Mouse (Mus musculus): Measurements from ENCODE around the gene Efnb3. TPM values are rescaled to one million over a fixed set of nuclear protein-coding genes. Genes with fewer than 3 reads are reported as not detected.
A peak's percentile ranks its signal among the peaks of the same experiment; 100 is the strongest.

Gene Efnb3
- polyA plus RNA-seq, 1 experiment from 2014 or later: 165 TPM

GRCm38 (mm10) chr11:69603516-69603915, 43.5 kb upstream of the Efnb3 start:
- Histone ChIP-seq H3K27me3 (ENCODE audit: control insufficient read depth, insufficient read depth, low read depth, low read length) (no peaks in the 10 kb centered on the region), H3K4me2 (ENCODE audit: low read length) (peak overlapping the region; percentile 76), H3K27ac (ENCODE audit: low read length) (no peak overlapping the region), H3K4me3 (ENCODE audit: low read depth, low read length) (0 out of 2 replicates have a peak overlapping the region, but pooled peaks have one; percentile 7), H3K9ac (ENCODE audit: low read depth, low read length) (no peak overlapping the region), H3K9me3 (replicated peaks; ENCODE audit: control insufficient read depth, low read length, poor library complexity, severe bottlenecking) (no peaks in the 10 kb centered on the region), H3K4me1 (ENCODE audit: control insufficient read depth, insufficient read depth, low read length) (peaks cover 21% of the 10 kb centered on the region), H3K36me3 (ENCODE audit: control insufficient read depth, insufficient read depth, low read length) (peaks cover 7% of the 10 kb centered on the region)
- WGBS: 93% methylated on average over 8 of the region's 8 CpGs
- ATAC-seq: no peak

- WGBS: 85% methylated on average over 3 of the region's 3 CpGs
- Histone ChIP-seq H3K4me1 (ENCODE audit: control insufficient read depth, insufficient read depth, low read length) (peaks cover 21% of the 10 kb centered on the region), H3K27ac (ENCODE audit: low read length) (no peak overlapping the region), H3K9ac (ENCODE audit: low read depth, low read length) (no peak overlapping the region), H3K4me3 (ENCODE audit: low read depth, low read length) (no peak overlapping the region), H3K36me3 (ENCODE audit: control insufficient read depth, insufficient read depth, low read length) (peaks cover 7% of the 10 kb centered on the region), H3K9me3 (replicated peaks; ENCODE audit: control insufficient read depth, low read length, poor library complexity, severe bottlenecking) (no peaks in the 10 kb centered on the region), H3K4me2 (ENCODE audit: low read length) (no peak overlapping the region), H3K27me3 (ENCODE audit: control insufficient read depth, insufficient read depth, low read depth, low read length) (no peaks in the 10 kb centered on the region)
- ATAC-seq: no peak
Measured at GRCm38 (mm10) chr11:69601768-69602167, 41.8 kb upstream of the Efnb3 start.

- H3K27ac ChIP-seq (ENCODE audit: low read length): peak overlapping the region; percentile 23; the same call in 1 of the 2 replicates
Measured at GRCm38 (mm10) chr11:69600098-69600497, 40.1 kb upstream of the Efnb3 start.

GRCm38 (mm10) chr11:69599436-69599835, 39.4 kb upstream of the Efnb3 start:
- Histone ChIP-seq H3K27ac (ENCODE audit: low read length) (0 out of 2 replicates have a peak overlapping the region, but pooled peaks have one; percentile 14), H3K4me3 (ENCODE audit: low read depth, low read length) (no peak overlapping the region), H3K9ac (ENCODE audit: low read depth, low read length) (no peak overlapping the region), H3K9me3 (replicated peaks; ENCODE audit: control insufficient read depth, low read length, poor library complexity, severe bottlenecking) (no peaks in the 10 kb centered on the region), H3K4me1 (ENCODE audit: control insufficient read depth, insufficient read depth, low read length) (peaks cover 16% of the 10 kb centered on the region), H3K4me2 (ENCODE audit: low read length) (no peak overlapping the region), H3K36me3 (ENCODE audit: control insufficient read depth, insufficient read depth, low read length) (peaks cover 7% of the 10 kb centered on the region), H3K27me3 (ENCODE audit: control insufficient read depth, insufficient read depth, low read depth, low read length) (no peaks in the 10 kb centered on the region)
- WGBS: 12% methylated on average over 9 of the region's 9 CpGs
- ATAC-seq: no peak

More at GRCm38 (mm10) chr11:69600098-69600497, 40.1 kb upstream of the Efnb3 start:
- Histone ChIP-seq H3K9ac (ENCODE audit: low read depth, low read length) (no peak overlapping the region), H3K36me3 (ENCODE audit: control insufficient read depth, insufficient read depth, low read length) (peaks cover 7% of the 10 kb centered on the region), H3K27me3 (ENCODE audit: control insufficient read depth, insufficient read depth, low read depth, low read length) (no peaks in the 10 kb centered on the region), H3K9me3 (replicated peaks; ENCODE audit: control insufficient read depth, low read length, poor library complexity, severe bottlenecking) (no peaks in the 10 kb centered on the region), H3K4me2 (ENCODE audit: low read length) (no peak overlapping the region), H3K4me3 (ENCODE audit: low read depth, low read length) (no peak overlapping the region), H3K4me1 (ENCODE audit: control insufficient read depth, insufficient read depth, low read length) (peaks cover 17% of the 10 kb centered on the region)
- ATAC-seq: peak; percentile 31; the same call in 1 of the 2 replicates
- WGBS: 13% methylated on average over 6 of the region's 6 CpGs

GRCm38 (mm10) chr11:69594853-69595252, 34.8 kb upstream of the Efnb3 start:
- H3K4me2 ChIP-seq (ENCODE audit: low read length): no peak overlapping the region
- no peaks in the 10 kb centered on the region for H3K9me3 ChIP-seq (replicated peaks; ENCODE audit: control insufficient read depth, low read length, poor library complexity, severe bottlenecking)
- H3K4me1 ChIP-seq (ENCODE audit: control insufficient read depth, insufficient read depth, low read length): no peaks in the 10 kb centered on the region; the same call in 1 of the 2 replicates
- H3K27me3 ChIP-seq (ENCODE audit: control insufficient read depth, insufficient read depth, low read depth, low read length): no peaks in the 10 kb centered on the region
- H3K4me3 ChIP-seq (ENCODE audit: low read depth, low read length): no peak overlapping the region
- WGBS: 99% methylated on average over 6 of the region's 6 CpGs
- H3K27ac ChIP-seq (ENCODE audit: low read length): no peak overlapping the region
- no peak for ATAC-seq
- H3K9ac ChIP-seq (ENCODE audit: low read depth, low read length): no peak overlapping the region
- peaks cover 5% of the 10 kb centered on the region for H3K36me3 ChIP-seq (ENCODE audit: control insufficient read depth, insufficient read depth, low read length)

GRCm38 (mm10) chr11:69592799-69593198, 32.8 kb upstream of the Efnb3 start:
- WGBS: 90% methylated on average over 4 of the region's 4 CpGs
- Histone ChIP-seq H3K9me3 (replicated peaks; ENCODE audit: control insufficient read depth, low read length, poor library complexity, severe bottlenecking) (no peaks in the 10 kb centered on the region), H3K36me3 (ENCODE audit: control insufficient read depth, insufficient read depth, low read length) (peaks cover 12% of the 10 kb centered on the region), H3K4me2 (ENCODE audit: low read length) (no peak overlapping the region), H3K27ac (ENCODE audit: low read length) (no peak overlapping the region), H3K27me3 (ENCODE audit: control insufficient read depth, insufficient read depth, low read depth, low read length) (no peaks in the 10 kb centered on the region), H3K4me3 (ENCODE audit: low read depth, low read length) (no peak overlapping the region), H3K4me1 (ENCODE audit: control insufficient read depth, insufficient read depth, low read length) (no peaks in the 10 kb centered on the region), H3K9ac (ENCODE audit: low read depth, low read length) (no peak overlapping the region)
- no peak for ATAC-seq

- peak; percentile 91 for ATAC-seq
- no peaks in the 10 kb centered on the region for H3K9me3 ChIP-seq (replicated peaks; ENCODE audit: control insufficient read depth, low read length, poor library complexity, severe bottlenecking)
- no peak overlapping the region for H3K9ac ChIP-seq (ENCODE audit: low read depth, low read length)
- WGBS: 65% methylated on average over 7 of the region's 7 CpGs
- peaks cover 15% of the 10 kb centered on the region for H3K36me3 ChIP-seq (ENCODE audit: control insufficient read depth, insufficient read depth, low read length)
- no peaks in the 10 kb centered on the region for H3K27me3 ChIP-seq (ENCODE audit: control insufficient read depth, insufficient read depth, low read depth, low read length)
- no peak overlapping the region for H3K4me3 ChIP-seq (ENCODE audit: low read depth, low read length)
- no peak overlapping the region for H3K4me2 ChIP-seq (ENCODE audit: low read length)
- no peaks in the 10 kb centered on the region for H3K4me1 ChIP-seq (ENCODE audit: control insufficient read depth, insufficient read depth, low read length)
- peak overlapping the region; percentile 33; the same call in 1 of the 2 replicates for H3K27ac ChIP-seq (ENCODE audit: low read length)
Measured at GRCm38 (mm10) chr11:69591899-69592637, 32.1 kb upstream of the Efnb3 start.

GRCm38 (mm10) chr11:69591424-69591823, 31.4 kb upstream of the Efnb3 start:
- ATAC-seq: no peak
- Histone ChIP-seq H3K36me3 (ENCODE audit: control insufficient read depth, insufficient read depth, low read length) (peaks cover 15% of the 10 kb centered on the region), H3K27ac (ENCODE audit: low read length) (no peak overlapping the region), H3K4me3 (ENCODE audit: low read depth, low read length) (no peak overlapping the region), H3K4me1 (ENCODE audit: control insufficient read depth, insufficient read depth, low read length) (no peaks in the 10 kb centered on the region), H3K9me3 (replicated peaks; ENCODE audit: control insufficient read depth, low read length, poor library complexity, severe bottlenecking) (no peaks in the 10 kb centered on the region), H3K9ac (ENCODE audit: low read depth, low read length) (no peak overlapping the region), H3K4me2 (ENCODE audit: low read length) (no peak overlapping the region), H3K27me3 (ENCODE audit: control insufficient read depth, insufficient read depth, low read depth, low read length) (no peaks in the 10 kb centered on the region)
- 89% methylated on average over 3 of the region's 3 CpGs for WGBS

- H3K27ac ChIP-seq (ENCODE audit: low read length): no peak overlapping the region
- H3K4me1 ChIP-seq (ENCODE audit: control insufficient read depth, insufficient read depth, low read length): no peaks in the 10 kb centered on the region
- H3K27me3 ChIP-seq (ENCODE audit: control insufficient read depth, insufficient read depth, low read depth, low read length): no peaks in the 10 kb centered on the region
- H3K9me3 ChIP-seq (replicated peaks; ENCODE audit: control insufficient read depth, low read length, poor library complexity, severe bottlenecking): no peaks in the 10 kb centered on the region
- no peak overlapping the region for H3K4me2 ChIP-seq (ENCODE audit: low read length)
- H3K9ac ChIP-seq (ENCODE audit: low read depth, low read length): no peak overlapping the region
- ATAC-seq: no peak
- H3K36me3 ChIP-seq (ENCODE audit: control insufficient read depth, insufficient read depth, low read length): peaks cover 15% of the 10 kb centered on the region
- 94% methylated on average over 8 of the region's 8 CpGs for WGBS
- H3K4me3 ChIP-seq (ENCODE audit: low read depth, low read length): no peak overlapping the region
Measured at GRCm38 (mm10) chr11:69590622-69591021, 30.6 kb upstream of the Efnb3 start.

All from midbrain, embryonic 16.5 days (tissue).